Mouse (Mus musculus) G1E (cell line): Measurements from ENCODE around the gene Prl2c5.
"Not testable (repeated sequence)": the region's sequence is repeated elsewhere in the genome, so short reads cannot be mapped to it uniquely, and the experiment has no call there.

ENCODE experiments used
- CTCF ChIP-seq: IDR thresholded peaks from 2 replicates; pipeline ENCODE4 v1.5.1; 2012; ENCODE audit warnings: low read depth, low read length, inconsistent platforms, mixed read lengths
- GATA1 ChIP-seq: IDR thresholded peaks from 2 replicates; pipeline ENCODE4 v1.6.1; 2012; ENCODE audit warnings: borderline replicate concordance, low read length, inconsistent platforms, mixed read lengths
- GATA2 ChIP-seq: IDR thresholded peaks from 2 replicates; pipeline ENCODE4 v1.6.1; 2012; ENCODE audit warnings: low read depth, low read length, inconsistent platforms, borderline replicate concordance
- POLR2AphosphoS5 ChIP-seq: IDR thresholded peaks from 2 replicates; pipeline ENCODE4 v1.6.1; 2012; ENCODE audit warnings: low read depth, low read length, inconsistent platforms; ENCODE audit not compliant: insufficient replicate concordance
- TAL1 ChIP-seq: conservative IDR thresholded peaks from 2 replicates; pipeline ENCODE4 v1.6.1; 2012; ENCODE audit warnings: low read depth, low read length, inconsistent platforms, mixed read lengths

GRCm38 (mm10) chr13:13211168-13211567 lies 28.7 kb downstream of the Prl2c5 start:
- not testable (repeated sequence) for TF ChIP-seq GATA1, CTCF, POLR2AphosphoS5, TAL1, GATA2
